Mouse (Mus musculus): ENCODE data around the gene Tbcd. TPM values are rescaled to one million over a fixed set of nuclear protein-coding genes. Genes with fewer than 3 reads are reported as not detected.
A peak's percentile ranks its signal among the peaks of the same experiment; 100 is the strongest.

Tbcd gene
- 10 to 100 TPM; 36.4 to 36.6 TPM for total RNA-seq (2021)
- long read RNA-seq, experiment 1, full-length matches to known transcripts: 1 of 4 reads
- long read RNA-seq, experiment 1, partial matches to known transcripts: 0 of 4 reads
- long read RNA-seq, experiment 1, other reads (novel, unspliced or antisense): 3 of 4 reads
- long read RNA-seq, experiment 2, full-length matches to known transcripts: 1 of 4 reads
- long read RNA-seq, experiment 2, partial matches to known transcripts: 3 of 4 reads
- long read RNA-seq, experiment 2, other reads (novel, unspliced or antisense): 0 of 4 reads

GRCm38 (mm10) chr11:121451753-121452635 lies at the start of gene Tbcd:
Gene Tbcd (plus strand): TSS chr11:121451949.
- peak; percentile 95 to 97 for DNase-seq (ENCODE audit: low spot score in 2 of 2)

GRCm38 (mm10) chr11:121407366-121408155 lies 44.2 kb upstream of the Tbcd start:
- DNase-seq (ENCODE audit: low spot score in 2 of 2): peak in 1 of 2 experiments; percentile 54

GRCm38 (mm10) chr11:121414762-121415161 lies 37.0 kb upstream of the Tbcd start:
- no peak for DNase-seq (ENCODE audit: low spot score in 2 of 2)

GRCm38 (mm10) chr11:121415351-121415750 lies 36.4 kb upstream of the Tbcd start:
- DNase-seq (ENCODE audit: low spot score in 2 of 2): no peak

- DNase-seq (ENCODE audit: low spot score in 2 of 2): no peak
These were observed 33.8 kb upstream of the Tbcd start for GRCm38 (mm10) chr11:121417971-121418370.

GRCm38 (mm10) chr11:121418932-121419331 lies 32.8 kb upstream of the Tbcd start:
- DNase-seq (ENCODE audit: low spot score in 2 of 2): peak in 1 of 2 experiments; percentile 42

GRCm38 (mm10) chr11:121420379-121420778 lies 31.4 kb upstream of the Tbcd start:
- no peak for DNase-seq (ENCODE audit: low spot score in 2 of 2)

GRCm38 (mm10) chr11:121420830-121421552 lies 30.8 kb upstream of the Tbcd start, which contains the start of gene Fn3krp:
Gene Fn3krp (plus strand): TSS chr11:121421401.
- peak; percentile 99 for DNase-seq (ENCODE audit: low spot score in 2 of 2)

GRCm38 (mm10) chr11:121421553-121422173 lies 30.1 kb upstream of the Tbcd start:
- DNase-seq (ENCODE audit: low spot score in 2 of 2): no peak

- DNase-seq (ENCODE audit: low spot score in 2 of 2): no peak
These were observed 18.4 kb upstream of the Tbcd start for GRCm38 (mm10) chr11:121433397-121433796.

- DNase-seq (ENCODE audit: low spot score in 2 of 2): peak; percentile 95 to 96
These were observed 17.3 kb upstream of the Tbcd start, which contains the start of gene Fn3k for GRCm38 (mm10) chr11:121434156-121435155. Gene Fn3k (plus strand): TSS chr11:121434913.

- no peak for DNase-seq (ENCODE audit: low spot score in 2 of 2)
These were observed 14.5 kb upstream of the Tbcd start for GRCm38 (mm10) chr11:121437236-121437635.

- DNase-seq (ENCODE audit: low spot score in 2 of 2): no peak
These were observed 12.0 kb upstream of the Tbcd start for GRCm38 (mm10) chr11:121439686-121440292.

GRCm38 (mm10) chr11:121441653-121442052 lies 10.1 kb upstream of the Tbcd start:
- DNase-seq (ENCODE audit: low spot score in 2 of 2): no peak

GRCm38 (mm10) chr11:121442076-121442475 lies 9.7 kb upstream of the Tbcd start:
- no peak for DNase-seq (ENCODE audit: low spot score in 2 of 2)

GRCm38 (mm10) chr11:121451216-121451726 lies 478 bp upstream of the Tbcd start:
- no peak for DNase-seq (ENCODE audit: low spot score in 2 of 2)

GRCm38 (mm10) chr11:121457874-121458273 lies 6.1 kb downstream of the Tbcd start:
- no peak for DNase-seq (ENCODE audit: low spot score in 2 of 2)

GRCm38 (mm10) chr11:121467408-121467807 lies 15.7 kb downstream of the Tbcd start:
- DNase-seq (ENCODE audit: low spot score in 2 of 2): no peak
